Mouse (Mus musculus) left cerebral cortex, adult 8-10 months (tissue): ENCODE results near the gene Pax4. TPM values are rescaled to one million over a fixed set of nuclear protein-coding genes. Genes with fewer than 3 reads are reported as not detected.

Experiments
- DNase-seq, 2 experiments: peaks; one replicate each; pipeline ENCODE4 v3.0.0; 2022; ENCODE audit warnings: low spot score in 2 of 2
- total RNA-seq, 4 experiments: library from RNA; stranded (reverse); gene quantifications; 2 replicates each; pipeline ENCODE4 v1.2.4; 2022

Pax4 gene
- total RNA-seq, 4 experiments from 2014 or later: not detected

- DNase-seq: no peak
Observed at GRCm38 (mm10) chr6:28396853-28397457, 52.2 kb downstream of the Pax4 start.

GRCm38 (mm10) chr6:28396051-28396852 is 52.9 kb downstream of the Pax4 start:
- DNase-seq: no peak

Other genes starting within 250 kb of the Pax4 start
- 10 to 100 TPM; 18.2 to 22.3 (median 20.9) TPM for gene Zfp800, start 51.3 kb downstream of the Pax4 start, total RNA-seq
- 100 to 1,000 TPM; 230 to 256 (median 247) TPM for gene Arf5, start 25.8 kb downstream of the Pax4 start, total RNA-seq
- not detected for gene Fscn3, start 21.6 kb downstream of the Pax4 start, total RNA-seq
- 10 to 100 TPM; 15.7 to 22.2 (median 19.9) TPM for gene Gcc1, start 21.0 kb downstream of the Pax4 start, total RNA-seq
- 10 to 100 TPM; 81.9 to 93.2 (median 88.8) TPM for gene Snd1, start 25.8 kb upstream of the Pax4 start, total RNA-seq